Mouse (Mus musculus) right cerebral cortex, postnatal 10 days (tissue): ENCODE measurements around the gene Sypl.

Experiments
- DNase-seq, 2 experiments: peaks; one replicate each; pipeline ENCODE4 v3.0.0; 2021; ENCODE audit warnings: low spot score in 2 of 2

The Sypl gene

DNA sequence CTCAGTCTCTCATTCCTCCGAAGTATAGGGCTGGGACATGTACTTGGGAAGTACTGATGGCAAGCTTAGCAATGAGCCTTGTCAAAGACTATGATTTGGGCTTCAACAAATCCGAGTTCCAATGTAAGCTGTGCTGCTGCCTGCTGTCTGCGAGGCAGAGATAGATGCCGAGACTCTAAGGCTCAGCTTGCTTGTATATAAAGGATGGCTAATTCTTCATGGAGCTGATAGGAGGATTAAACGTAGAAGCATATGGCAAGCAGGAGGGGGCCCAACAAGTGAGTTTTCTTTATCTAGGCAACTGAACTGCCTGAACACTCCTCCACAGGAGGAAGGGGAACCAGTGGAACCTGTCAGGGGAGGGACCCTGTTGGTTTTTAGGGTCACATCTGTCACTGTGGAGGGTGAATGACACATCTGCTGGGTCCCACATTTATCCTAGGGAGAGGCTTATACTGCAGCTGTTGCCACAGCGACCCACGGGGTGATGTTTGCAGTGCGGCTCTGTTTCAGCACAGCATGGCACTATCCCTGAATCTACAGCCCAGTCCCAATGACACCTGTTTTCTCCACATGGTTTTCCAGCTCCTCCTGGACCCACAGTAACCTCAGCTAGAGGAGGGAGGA, 49.8 kb downstream of the Sypl start:
- DNase-seq: no peak

- DNase-seq: no peak
Measured at GRCm38 (mm10) chr12:33005858-33006257, 52.2 kb downstream of the Sypl start.

DNA sequence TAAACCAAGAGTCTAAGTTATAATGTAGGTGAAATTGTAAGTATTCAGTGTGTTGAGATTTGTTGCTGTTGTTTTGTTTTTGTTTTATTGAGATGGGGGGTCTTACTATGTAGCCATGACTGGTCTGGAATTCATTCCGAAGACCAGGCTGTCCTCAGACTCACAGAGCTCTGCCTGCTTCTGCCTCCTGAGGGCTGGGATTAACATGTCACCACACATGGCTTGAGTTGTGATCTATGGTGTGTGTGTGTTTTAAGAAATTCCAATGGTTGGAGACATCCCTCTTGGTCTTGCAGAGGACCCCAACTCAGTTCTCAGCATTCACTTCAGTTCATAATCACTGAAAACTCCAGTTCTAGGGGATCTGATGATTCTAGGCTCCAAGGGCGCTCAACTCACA, 53.5 kb downstream of the Sypl start:
- DNase-seq: no peak

GRCm38 (mm10) chr12:33008305-33009110, 54.8 kb downstream of the Sypl start:
- DNase-seq: no peak

GRCm38 (mm10) chr12:33009206-33009966, 55.7 kb downstream of the Sypl start:
- DNase-seq: no peak

DNA sequence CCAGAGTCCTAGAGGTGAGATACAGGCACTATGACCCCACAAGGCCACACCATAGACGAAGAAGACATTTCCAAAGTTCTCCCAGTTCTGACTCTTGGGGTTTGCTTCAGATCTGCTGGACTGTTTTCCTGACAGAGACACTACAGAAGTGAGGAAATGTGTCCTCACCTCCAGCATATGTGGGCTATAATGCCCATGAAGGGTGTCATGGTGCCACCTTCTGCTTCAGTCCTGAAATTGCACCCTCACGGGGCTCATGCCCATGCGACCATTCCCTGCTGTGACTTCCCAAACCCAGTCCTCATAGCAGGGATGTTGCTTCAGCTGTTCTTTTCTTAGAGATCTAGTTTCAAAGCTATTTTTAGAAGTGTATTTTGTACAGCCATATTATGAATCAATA, 56.3 kb downstream of the Sypl start:
- peak; percentile 36 to 47 for DNase-seq

- DNase-seq: no peak
Measured at GRCm38 (mm10) chr12:33014050-33014796, 60.5 kb downstream of the Sypl start.

GRCm38 (mm10) chr12:33015103-33015502, 61.4 kb downstream of the Sypl start:
- no peak for DNase-seq

GRCm38 (mm10) chr12:33016824-33017705, 63.4 kb downstream of the Sypl start:
- DNase-seq: no peak

GRCm38 (mm10) chr12:33018601-33019000, 64.9 kb downstream of the Sypl start:
- no peak for DNase-seq

GRCm38 (mm10) chr12:33020011-33020410, 66.3 kb downstream of the Sypl start:
- no peak for DNase-seq

DNA sequence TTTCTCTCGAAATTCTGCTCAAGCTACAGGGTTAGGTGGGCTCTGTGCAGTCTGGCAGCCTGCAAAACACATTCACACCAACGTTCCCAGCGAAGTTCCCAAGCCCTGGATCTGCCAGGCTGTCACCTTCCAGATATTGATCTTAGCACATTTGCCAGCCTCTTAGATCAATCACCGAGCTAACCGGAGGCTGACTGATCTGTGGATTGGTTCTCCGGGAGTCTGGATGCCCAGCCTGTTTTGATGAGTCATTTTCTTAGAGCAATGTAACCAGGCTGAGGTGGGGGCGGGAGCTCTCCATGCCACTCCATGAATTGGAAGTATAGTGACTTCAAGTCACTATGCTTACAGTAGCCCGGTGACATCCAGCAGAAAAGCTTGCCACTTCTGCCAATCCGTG, 67.4 kb downstream of the Sypl start:
- DNase-seq: no peak

- DNase-seq: no peak
Measured at GRCm38 (mm10) chr12:33021751-33022150, 68.1 kb downstream of the Sypl start.

DNA sequence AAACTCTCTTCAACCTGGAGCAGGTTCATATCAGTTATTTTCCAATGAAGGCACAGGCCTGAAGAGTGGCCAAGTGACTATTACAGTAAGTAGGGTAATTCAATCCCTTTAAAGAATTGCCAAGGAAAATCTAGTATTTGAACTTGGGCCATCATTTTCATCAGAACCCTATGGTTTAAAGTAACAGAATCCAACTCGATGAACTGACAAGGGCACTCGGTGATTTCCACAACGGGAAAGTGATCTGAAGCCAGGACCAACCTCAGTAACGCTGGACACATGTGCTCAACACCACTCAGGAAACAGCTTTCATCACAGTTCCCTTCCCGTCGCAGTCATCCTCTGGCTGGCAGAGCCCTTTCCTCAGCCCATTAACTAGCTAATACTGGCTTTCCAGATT, 70.8 kb downstream of the Sypl start:
- no peak for DNase-seq

GRCm38 (mm10) chr12:33027093-33027492, 73.4 kb downstream of the Sypl start:
- DNase-seq: peak; percentile 80 to 86

DNA sequence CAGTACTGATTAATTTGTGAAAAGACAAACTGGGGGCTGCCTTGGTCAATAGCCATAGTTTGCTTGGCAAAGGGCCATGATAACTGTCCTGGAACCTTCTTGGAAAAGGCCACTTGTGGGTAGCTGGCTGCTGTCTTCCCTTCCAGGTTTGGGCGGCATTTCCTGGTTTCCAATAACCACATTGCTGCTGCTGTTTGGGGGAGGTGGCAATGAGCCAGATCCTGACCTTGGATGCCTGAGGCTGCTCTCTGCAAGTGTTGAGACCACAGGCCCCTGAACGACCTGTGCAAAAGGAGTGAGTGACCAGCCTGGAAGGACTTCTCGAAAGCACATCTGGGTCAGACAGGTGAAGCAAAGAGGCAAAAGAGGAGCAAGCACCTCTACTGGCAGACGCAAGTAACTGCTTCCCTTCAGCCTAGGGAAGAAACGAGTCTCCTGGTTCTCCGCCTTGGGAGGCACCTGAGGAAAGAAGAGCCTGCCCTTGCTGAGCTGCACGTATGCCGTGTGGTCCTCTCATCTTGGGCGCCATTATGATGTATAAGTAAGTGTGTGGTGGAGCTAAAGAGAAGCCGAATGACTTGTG, 74.5 kb downstream of the Sypl start:
- no peak for DNase-seq

GRCm38 (mm10) chr12:33028708-33029107, 75.0 kb downstream of the Sypl start:
- DNase-seq: no peak
